Mouse (Mus musculus) spleen, postnatal 10 days (tissue): ENCODE data around the gene Gdpd3.
A peak's percentile ranks its signal among the peaks of the same experiment; 100 is the strongest.
"Not testable (repeated sequence)": the region's sequence is repeated elsewhere in the genome, so short reads cannot be mapped to it uniquely, and the experiment has no call there.

Source experiments
- DNase-seq, 2 experiments: peaks; one replicate each; pipeline ENCODE4 v3.0.0; 2021 to 2022; ENCODE audit warnings: low spot score in 2 of 2

The Gdpd3 gene

GRCm38 (mm10) chr7:126766201-126766600 is at the start of gene Gdpd3:
Gdpd3 (plus strand) TSS chr7:126766334.
- peak; percentile 43 to 84 for DNase-seq

GRCm38 (mm10) chr7:126717566-126717965 is 48.6 kb upstream of the Gdpd3 start:
- DNase-seq, result no peak

GRCm38 (mm10) chr7:126718787-126719337 is 47.3 kb upstream of the Gdpd3 start:
- no peak for DNase-seq

- no peak for DNase-seq
Measured at GRCm38 (mm10) chr7:126721635-126722034, 44.5 kb upstream of the Gdpd3 start.

GRCm38 (mm10) chr7:126725077-126725476 is 41.1 kb upstream of the Gdpd3 start:
- no peak for DNase-seq

GRCm38 (mm10) chr7:126725667-126726066 is 40.5 kb upstream of the Gdpd3 start:
- DNase-seq, result no peak

GRCm38 (mm10) chr7:126730256-126730789 is 35.8 kb upstream of the Gdpd3 start:
- not testable (repeated sequence) for DNase-seq

GRCm38 (mm10) chr7:126736122-126736521 is 30.0 kb upstream of the Gdpd3 start:
- no peak for DNase-seq

GRCm38 (mm10) chr7:126739551-126739950 is 26.6 kb upstream of the Gdpd3 start:
- no peak for DNase-seq

GRCm38 (mm10) chr7:126740132-126740735 is 25.9 kb upstream of the Gdpd3 start:
- DNase-seq, result no peak

GRCm38 (mm10) chr7:126740977-126741376 is 25.2 kb upstream of the Gdpd3 start:
- no peak for DNase-seq

- no peak for DNase-seq
Measured at GRCm38 (mm10) chr7:126741452-126741851, 24.7 kb upstream of the Gdpd3 start.

GRCm38 (mm10) chr7:126741964-126742482 is 24.1 kb upstream of the Gdpd3 start:
- no peak for DNase-seq

- no peak for DNase-seq
Measured at GRCm38 (mm10) chr7:126746066-126746465, 20.1 kb upstream of the Gdpd3 start.

- DNase-seq, result no peak
Measured at GRCm38 (mm10) chr7:126746798-126747197, 19.3 kb upstream of the Gdpd3 start.

- DNase-seq, result no peak
Measured at GRCm38 (mm10) chr7:126748824-126749223, 17.3 kb upstream of the Gdpd3 start.

- DNase-seq, result no peak
Measured at GRCm38 (mm10) chr7:126749582-126750343, 16.4 kb upstream of the Gdpd3 start.

GRCm38 (mm10) chr7:126754866-126755265 is 11.3 kb upstream of the Gdpd3 start:
- DNase-seq, result peak; percentile 66 to 78

GRCm38 (mm10) chr7:126758539-126758938 is 7.6 kb upstream of the Gdpd3 start:
- no peak for DNase-seq

GRCm38 (mm10) chr7:126759050-126759671 is 7.0 kb upstream of the Gdpd3 start, which contains the start of gene Mapk3:
Mapk3 (plus strand) TSS chr7:126759601.
- DNase-seq, result peak; percentile 84 to 92

GRCm38 (mm10) chr7:126759672-126760390 is 6.3 kb upstream of the Gdpd3 start:
- peak in 1 of 2 experiments; percentile 63 for DNase-seq
